Mouse (Mus musculus): ENCODE measurements around the gene Lrrc27.

Lrrc27 gene

DNA sequence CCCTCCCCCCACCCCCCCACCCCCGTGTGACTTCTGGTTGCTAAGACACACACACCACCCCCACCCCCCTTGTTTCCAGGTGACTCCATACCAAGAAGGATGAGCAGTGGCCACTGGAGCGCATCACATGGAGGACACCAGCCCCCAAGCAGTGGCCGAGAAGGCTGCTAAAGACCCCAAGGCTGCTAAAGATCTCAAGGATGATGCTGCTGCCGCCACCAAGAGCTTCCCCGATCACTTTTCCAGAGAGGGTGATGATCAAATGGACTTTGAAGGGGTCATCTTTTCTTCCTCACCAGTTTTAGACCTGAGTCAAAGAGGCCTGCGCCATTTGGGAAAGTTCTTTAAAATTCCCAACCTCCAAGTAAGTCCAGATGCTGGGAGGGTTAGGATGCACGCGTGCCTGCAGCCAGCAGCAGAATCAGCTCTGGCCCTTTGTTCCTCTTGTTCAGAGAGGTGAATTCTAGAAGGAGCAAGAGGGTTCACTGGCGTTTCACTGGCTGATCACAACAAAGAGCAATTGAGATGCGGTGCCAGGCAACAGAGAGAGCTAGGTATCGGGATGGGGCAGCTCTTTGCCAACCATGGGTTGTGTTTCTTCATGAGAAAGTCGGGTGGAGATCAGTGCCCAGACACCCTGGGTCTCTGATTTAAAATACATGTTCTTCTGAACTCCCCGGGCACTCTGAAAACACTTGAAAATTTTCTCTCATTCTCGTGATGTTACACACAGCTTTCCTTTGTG lies 2.0 kb downstream of the Lrrc27 start:
- DNase-seq: no peak

DNA sequence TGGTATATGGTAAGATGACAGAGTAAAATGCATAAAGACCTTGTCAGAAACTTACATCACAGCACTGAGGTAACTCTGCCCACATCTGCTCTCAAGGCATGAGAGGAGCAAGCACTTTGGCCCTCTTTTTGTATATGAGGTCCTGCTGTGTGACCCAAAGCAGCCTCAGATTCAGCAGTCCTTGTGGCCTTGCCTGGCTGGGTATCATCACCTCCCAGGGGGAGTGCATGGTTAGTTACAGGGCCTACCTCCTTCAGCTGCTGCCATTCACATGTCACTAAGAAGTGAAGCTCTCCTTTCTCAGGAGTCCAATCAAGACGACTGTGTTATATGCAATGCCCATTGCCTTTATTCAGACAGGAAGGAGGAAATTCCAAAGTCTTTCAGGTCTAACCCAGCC lies 2.7 kb downstream of the Lrrc27 start:
- no peak for DNase-seq

DNA sequence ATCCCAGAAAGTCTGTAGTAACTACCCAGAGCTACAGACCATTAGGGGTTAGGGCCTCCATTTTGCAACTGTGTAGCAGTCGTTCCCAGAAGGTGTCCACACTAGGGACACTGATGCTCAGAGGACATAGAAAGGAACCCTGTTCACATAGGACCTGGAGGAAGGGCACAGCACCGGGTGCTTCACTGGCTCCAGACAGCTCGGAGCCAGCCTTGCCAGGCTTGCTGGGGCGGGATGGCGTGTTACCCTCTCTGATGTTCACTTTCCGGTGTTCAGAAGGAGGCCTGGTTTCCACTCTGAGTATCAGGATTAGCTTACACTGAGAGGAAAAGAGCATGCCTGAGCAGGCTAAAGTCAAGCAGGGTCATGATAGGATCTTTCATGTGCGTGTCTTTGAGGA lies 3.2 kb downstream of the Lrrc27 start:
- no peak for DNase-seq

DNA sequence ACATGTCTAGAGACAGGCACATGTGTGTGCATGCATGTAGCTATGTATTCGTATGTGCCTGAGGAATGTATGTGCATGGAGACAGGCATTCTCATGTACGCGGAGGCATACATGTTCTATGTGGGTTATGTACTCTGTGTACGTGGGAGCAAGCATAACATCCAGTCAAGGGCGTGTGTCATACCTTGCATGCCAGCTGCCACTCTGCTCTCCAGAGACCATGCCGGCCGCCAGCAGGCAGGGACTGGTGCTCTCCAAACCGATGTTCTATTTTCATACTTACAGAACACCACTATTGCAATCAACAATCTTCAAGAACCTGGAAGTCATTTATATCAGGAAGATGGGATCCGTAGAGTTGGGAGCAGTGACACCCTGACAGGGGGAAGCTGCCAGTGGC lies 3.7 kb downstream of the Lrrc27 start:
- DNase-seq: no peak

DNA sequence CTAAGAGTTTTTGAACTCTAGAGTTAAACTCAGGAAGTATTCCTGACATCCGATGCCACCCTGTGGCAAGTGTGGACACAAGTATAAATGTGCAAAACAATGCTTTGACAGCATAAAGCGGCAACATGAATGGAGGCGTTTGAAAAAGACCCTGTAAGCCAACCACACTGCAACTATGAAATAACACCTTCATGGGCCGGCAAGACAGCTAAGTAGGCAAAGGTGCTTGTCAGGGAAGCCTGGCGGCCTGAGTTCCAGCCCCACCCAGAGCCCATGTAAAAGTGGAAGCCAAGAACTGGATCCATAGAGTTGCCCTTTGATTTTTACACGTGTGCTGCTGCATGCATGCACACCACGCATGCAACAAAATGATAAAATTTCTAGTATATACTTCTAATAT lies 4.3 kb downstream of the Lrrc27 start:
- DNase-seq: no peak

DNA sequence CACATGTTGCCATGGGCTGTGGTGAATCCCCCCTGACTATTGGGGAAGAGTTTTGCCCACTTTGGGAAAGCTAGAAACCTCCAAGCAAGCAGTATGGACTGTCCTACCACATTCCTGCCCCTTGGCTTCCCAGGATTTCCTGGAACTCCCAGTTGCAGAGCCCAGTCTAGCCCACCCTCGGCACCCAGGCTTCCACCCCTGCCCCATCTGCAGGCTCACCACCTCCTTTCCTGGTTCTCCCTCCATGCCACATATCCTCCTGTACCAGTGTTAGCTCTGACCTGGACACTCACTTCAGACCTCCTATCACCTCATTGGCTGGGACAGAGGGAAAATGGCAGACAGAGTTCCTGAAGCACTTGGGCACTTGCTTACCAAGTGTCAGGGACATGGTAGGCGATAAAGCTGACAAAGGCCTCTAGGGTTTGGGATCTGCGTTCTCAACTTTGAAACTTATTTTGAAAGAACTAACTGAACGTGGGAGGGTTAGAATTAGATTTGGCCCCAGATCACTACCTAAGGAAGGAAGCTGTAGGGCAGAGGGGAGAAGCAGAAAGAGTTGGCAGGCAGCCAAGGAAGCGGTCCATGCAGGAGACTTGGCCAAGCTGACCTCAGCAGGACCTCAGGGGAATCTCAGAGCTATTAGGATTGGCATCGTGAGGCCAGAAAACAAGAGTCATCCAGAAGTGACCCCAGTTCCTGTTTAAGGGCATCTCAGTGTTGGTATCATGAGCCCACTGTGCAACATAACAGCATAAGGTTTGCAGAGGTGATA lies 6.0 kb downstream of the Lrrc27 start:
- peak; percentile 24 to 58 for DNase-seq

DNA sequence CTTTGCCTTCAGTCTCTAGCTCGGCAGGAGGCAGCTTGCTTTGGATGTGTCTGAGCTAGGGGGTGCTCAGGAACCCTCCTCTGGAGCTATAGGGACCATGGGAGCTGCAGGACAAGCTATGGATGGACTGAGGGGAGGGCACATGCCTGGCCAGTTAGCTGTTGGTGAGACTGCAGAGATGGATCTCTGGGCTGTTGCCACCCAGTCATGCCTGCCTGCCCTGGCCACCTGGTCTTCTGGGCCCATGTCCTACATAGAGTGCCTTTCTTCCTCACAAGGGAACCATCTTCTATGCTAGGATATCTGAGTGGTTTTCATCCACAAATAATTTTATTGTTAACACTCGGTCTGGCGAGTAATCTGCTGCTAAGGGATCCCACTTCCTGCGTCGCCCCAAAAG lies 6.7 kb downstream of the Lrrc27 start:
- peak; percentile 36 to 55 for DNase-seq

DNA sequence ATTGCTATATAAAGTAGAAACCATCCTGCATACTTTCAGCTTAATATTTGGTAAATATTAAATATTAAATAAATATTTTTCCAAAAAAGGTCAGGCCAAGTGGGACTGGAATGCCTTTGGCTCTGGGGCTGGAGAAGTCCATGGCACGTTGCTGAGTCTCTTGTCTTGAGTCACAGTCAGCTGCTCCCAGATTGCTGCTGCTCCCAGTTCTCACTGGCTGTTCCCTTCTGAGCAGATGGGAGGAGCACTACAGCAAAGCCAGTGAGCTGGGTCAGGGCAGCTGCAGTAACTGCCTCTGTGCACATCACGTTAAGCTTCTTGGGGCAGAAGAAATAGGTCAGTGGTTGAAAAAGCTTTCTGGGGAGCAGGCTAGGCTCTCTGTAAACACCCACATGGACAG lies 7.5 kb downstream of the Lrrc27 start:
- no peak for DNase-seq

DNA sequence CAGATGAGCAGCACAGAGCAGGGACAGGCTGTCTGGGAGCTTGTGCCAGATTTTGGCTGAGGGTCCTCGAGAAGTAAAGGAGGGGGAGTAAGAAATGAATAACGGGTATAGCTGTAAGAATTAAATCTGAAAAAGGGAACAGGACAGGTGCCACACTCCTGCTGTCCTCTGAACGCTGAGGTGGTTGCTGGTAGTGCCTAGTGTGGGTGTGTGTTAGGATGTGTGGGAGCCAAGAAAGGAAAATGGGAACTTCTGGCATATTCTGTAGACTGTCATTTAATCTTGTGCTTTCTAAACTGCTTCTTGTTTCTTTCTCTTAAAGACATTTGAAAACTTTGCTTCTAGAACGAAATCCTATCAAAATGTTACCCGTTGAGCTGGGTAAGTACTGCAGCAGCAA lies 8.3 kb downstream of the Lrrc27 start:
- no peak for DNase-seq

DNA sequence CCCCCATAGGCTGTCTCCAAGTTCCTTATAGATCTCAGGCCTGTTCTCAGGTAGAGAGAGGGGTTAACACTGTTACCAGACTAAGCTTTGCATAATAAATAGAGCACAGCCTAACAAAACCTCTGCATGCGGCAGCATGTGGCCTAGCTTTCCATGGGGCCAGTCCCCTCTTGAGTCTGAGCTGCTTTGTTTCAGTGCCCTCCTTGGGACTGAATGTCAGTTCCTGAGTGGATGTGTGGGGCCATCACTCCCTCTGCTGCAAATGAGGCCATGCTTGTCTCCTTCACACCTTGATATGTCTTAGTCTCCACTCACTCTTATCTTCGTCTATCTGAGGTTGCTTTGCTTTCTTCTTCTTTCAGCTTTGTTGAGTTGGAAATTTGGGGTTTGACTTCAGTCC lies 9.1 kb downstream of the Lrrc27 start:
- DNase-seq: no peak

DNA sequence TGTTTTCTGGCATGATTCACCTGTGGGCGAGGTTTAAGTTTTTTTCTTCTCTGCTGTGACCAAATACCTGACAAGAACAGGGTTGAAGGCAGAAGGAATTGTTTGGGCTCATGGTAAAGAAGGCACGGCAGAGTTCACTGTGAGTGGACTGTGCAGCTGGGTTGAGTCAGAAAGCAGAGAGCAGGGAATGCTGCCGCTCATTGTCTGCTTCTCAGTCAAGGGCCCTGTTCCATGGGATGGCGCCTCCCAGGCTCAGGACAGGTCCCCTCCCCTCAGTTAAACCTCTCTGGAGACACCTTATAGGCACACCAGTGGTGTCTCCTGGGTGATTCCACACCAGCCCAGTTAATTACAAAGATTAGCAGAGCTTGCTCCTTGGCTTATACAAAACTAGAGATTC lies 9.6 kb downstream of the Lrrc27 start:
- DNase-seq: no peak

DNA sequence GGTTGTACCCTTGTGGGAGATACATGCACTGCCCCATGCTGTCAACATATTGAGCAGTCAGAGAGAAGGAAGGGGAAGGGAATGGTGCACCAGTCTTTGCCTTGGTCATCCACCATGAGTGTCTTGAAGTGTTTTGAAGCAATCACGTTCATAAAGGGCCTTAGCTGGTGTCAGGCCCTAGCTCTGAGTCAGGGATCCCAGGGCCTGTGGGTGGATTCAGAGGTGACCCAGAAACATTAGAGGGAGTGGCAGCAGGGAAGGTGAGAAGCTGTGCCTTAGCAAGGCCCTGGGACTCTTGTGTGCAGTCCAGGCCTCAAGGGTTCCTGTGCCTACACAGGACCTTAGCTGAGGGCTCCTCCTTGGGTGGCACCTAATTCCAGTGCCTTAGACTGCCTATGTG lies 11.3 kb downstream of the Lrrc27 start:
- no peak for DNase-seq

DNA sequence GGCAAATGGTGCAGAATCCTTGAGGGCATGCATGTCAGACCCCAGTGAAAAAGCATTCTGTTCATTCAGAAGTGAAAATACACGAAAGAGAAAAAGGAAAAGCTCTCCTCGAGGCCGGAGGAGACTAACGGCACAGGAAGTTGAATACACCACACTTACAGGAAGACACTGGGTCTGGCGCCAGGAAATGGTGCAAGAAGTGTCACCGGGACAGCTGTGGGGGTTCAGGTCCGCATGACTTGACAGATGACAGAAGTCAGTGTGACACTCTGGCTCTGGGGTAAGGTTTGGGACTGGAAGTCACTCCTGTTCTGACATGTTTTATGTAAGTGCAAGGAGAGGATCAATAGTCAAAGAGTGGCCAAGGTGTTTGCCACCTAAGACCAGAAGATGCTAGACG lies 11.9 kb downstream of the Lrrc27 start:
- no peak for DNase-seq

DNA sequence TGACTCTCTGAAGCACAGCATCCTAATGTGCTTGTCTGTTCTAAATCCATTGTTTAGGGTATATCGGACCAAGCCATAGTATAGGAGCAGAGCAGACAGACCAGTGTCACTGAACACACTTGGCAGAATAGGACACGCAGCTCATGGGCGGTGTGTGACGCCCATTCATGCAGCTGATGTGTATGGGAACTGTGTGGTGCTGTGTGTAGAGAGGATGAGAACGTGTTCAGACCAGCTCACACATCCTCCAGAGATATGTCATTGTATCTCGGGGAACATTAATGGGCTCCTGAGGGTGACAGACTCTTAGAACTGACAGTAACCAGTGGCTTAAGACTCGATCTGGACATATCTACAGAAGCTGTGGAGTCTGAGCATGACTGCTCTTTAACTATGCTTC lies 13.6 kb downstream of the Lrrc27 start:
- DNase-seq: no peak

DNA sequence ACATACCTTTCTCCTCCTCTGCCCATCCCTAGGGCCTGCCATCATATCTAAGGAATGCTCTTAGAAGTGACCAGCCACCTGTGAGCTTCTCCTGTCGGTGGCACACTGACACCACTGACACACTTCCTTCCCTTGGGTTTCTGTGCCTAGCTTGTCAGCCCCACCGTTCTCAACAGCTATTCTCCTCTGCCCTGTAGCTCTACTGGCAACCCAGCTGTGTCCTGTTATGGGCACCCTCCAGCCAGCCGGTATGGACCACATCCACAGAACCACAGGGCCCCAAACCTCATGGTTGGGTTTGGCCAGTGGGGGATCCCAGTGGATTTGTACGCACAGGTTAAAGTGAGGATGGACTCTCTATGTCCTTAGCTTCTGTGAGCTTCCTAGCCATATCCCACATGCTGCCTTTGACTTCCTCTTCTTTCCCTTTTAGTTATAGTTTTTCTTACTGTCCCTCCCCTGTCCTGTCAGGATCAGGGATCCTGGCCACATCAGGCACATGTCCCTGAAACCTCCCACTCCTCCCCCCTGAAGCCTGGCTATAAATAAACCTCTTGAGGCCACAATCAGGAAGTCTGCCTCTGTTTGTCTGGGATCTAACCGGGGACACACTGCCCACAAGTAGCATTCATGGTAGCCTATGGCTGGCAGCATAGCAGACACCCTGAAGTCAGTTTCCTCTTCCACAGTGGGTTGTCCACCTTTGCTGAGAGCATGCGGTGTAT lies 15.8 kb downstream of the Lrrc27 start:
- DNase-seq: no peak

DNA sequence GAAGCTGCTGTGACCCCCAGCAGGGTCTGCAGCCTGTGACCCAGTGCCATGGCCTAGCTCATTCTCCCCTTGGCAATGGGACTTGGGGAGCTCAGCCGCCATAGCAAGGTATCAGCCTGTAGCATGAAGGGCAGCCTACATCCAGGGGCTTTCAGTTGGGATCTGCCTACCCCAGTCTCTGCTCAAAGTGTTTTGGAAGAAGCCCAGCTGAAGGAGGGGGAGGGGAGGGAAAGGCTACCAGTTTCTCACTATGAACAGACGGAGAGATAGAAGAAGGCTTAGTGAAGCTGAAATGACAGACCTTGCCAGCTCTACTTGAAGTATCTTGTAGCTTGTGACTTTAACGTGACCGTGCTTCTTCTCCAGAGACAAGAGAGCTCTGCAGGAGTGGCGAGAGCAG lies 17.0 kb downstream of the Lrrc27 start:
- DNase-seq: no peak

DNA sequence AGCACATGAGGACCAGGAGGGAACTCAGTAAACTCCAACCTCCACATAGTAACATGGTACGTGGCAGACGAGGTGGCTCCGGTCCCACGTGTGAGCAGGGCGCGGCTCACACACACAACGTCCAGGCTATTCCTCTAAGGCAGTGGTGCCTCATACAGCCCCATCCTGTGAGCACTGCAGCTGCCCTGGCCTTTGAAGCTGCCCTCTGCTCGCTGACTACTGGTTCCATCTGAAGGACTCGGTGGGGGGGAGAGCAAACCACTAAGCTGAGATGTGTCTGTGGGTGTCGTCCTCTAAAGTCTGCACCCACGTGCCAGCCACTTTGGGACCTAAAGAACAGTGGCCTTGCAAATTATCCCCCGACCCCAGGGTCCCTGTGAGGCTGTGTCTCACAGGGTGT lies 17.5 kb downstream of the Lrrc27 start:
- DNase-seq: no peak

DNA sequence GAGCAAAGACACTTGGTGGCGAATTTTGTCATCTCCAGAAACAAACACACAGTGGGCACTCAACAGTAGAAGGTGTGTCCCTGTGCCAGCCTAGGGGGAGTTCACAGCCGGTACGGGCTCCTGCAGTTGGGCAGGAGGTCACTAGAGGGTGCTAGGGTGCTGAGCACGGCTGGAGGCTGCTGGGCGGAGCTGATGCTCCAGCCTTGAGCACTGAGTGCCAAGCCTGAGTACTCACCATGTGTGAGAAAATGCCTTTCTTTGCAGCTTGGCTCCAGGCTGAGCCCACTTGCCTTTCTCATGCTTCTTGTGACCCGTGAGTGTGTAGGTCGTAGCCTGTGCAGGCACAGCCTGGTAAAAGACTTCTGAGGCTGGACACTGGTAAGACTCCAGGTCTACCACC lies 20.9 kb downstream of the Lrrc27 start:
- DNase-seq: peak; percentile 92 to 95

DNA sequence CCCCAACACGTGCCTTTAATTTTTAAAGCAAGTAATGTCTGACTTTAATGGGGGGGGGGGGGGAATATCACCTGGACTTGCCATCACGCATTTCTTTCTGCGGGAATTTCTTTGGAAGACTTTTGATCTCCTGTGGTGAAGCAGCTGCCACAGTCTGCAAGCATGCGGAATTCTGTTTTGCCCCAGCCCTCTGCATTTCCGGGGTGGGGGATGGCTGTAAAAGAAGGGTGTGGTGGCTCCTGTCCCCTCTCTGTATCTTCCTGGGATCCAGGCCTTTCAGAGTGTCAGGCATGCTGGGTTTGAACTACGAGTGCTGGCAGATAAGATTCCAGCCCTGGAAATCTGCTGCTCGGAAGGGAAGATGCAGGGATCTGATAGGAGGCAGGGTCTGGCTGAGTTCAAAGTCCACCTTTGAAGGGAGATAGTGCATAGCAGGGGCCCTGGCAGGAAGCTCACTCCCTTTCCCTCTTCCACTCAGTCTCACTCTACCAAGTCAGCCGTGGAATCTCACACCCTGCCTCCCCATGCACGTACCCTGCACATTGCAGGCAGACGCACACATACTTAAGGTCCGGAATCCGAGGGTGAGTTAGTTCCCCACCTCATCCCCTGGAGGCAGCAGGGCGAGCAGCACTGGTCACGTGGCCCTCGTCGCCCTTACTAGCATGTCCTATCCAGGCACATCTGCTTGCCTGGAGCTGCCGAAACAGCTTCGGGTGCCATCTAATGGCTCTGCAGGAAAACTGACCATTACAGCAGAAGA lies 21.8 kb downstream of the Lrrc27 start:
- peak; percentile 28 to 42 for DNase-seq

DNA sequence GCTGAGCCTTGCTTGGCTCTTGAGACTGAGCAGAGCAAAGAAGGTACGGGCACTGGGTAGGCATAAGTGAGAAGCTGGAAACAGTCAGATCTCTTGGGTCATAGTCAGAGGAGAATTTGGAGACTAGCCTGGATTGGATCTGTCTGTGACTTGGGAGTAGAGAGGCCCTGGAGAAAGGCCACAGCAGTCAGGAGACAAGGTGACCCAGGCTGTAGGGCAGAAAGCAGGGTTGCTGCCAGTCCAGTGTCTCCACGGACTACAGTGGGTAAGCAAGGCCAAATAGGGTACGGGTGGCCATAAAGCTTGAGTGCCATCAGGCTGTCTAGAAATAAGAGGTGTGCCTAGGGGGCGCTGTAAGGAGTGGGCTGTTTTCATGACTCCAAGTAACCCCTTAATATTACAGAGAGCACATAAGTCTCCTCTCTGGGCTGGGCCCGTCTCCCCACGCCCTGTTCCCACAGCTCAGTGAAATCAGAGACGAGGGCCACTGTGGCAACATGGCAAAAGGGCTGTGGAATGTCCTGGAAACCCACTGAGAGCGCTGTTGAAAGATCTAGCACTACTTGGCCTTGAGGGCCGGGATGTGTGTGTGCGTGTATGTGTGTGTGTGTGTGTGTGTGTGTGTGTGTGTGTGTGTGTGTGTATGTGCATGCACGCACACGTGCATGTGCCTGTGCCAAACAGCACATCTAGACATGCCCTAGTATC lies 23.0 kb downstream of the Lrrc27 start:
- DNase-seq: no peak

DNA sequence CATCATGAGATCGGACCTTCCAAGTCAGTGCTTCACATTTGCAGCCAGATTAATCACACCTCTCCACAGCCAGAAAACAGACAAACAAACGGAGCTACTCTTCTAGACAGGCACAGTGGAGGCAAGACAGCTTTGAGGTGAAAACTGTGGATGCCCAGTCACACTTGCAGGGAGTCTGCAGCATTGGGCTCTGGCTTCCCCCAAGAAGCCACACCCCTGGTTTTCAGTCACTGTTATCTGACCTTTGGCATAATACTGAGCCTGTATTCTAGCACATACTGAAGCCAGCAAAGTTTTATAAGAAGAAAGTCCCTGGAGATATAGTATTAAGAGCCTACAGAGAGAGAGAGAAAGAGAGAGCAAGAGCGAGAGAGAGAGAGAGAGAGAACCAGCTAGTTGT lies 26.6 kb downstream of the Lrrc27 start:
- no peak for DNase-seq

DNA sequence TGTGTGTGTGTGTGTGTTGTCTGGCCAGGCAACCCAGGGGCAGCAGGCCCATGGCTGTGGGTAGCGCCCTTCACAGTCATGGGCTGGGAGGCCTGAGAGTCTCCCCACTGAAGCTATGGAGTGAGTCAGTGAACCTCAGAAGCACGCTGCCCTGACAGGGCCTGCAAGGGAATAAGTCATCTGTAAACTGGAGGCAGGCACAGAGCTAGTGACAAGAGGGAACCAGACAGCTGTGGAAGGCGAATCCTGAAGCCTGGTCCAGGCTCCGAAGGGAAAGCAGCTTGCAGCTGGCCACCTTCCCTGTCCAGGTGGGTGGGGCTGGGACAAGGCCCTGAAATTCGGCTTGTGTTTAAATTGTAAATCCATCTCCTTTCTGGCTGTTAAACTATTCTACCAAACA lies 33.3 kb downstream of the Lrrc27 start:
- no peak for DNase-seq
